16 mouse cellular contexts compared by ENCODE assay signal in the genomic region with DNA sequence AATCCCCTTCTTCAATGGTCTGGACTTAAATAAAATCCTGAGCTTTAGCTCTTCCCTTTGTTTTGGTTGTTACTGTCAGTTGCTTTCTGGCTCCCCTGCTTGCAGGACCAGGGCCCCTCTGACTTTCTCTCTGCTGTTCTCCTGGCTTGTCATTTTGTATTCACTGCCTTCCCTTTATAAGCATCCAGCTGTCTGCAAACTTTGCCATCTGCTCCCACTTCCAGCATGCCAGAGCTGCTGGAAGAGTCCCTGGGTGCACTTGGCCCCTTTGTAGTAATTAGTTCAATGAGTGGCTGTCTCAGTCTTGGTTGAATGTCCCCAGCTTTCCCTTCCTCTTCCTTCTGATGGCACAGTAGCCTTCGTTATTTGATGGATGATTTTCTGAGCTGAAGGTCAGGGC.
A peak's percentile ranks its signal among the peaks of the same experiment; 100 is the strongest.
DNase-seq lines count a peak whose midpoint lies in the region; ATAC-seq lines count a peak whose summit lies in the region.
"Had no signal": no experiment of that assay in that cellular context is flagged by ENCODE, and none has a peak within 500 bp of the region (broad histone marks: within the 10 kb centered on the region; RNA-seq: fewer than 3 reads in every experiment).

No protein-coding gene starts in this region.

- DNase-seq in adrenal gland, postnatal 14 days: peak; percentile 4
- DNase-seq in adrenal gland, postnatal 25 days: no peak
- no peak for DNase-seq in hindbrain, embryonic 14.5 days (ENCODE audit: low spot score)
- no peak for DNase-seq in hindbrain, embryonic 10.5 days (ENCODE audit: low spot score)
- DNase-seq in brain, adult 2 months (ENCODE audit: low read depth, low spot score): peak; percentile 62
- DNase-seq in layer of hippocampus, postnatal 10 days (ENCODE audit: low spot score in 2 of 2): peak; percentile 43 to 47
- no peak for DNase-seq in kidney, postnatal 14 days
- DNase-seq: adrenal gland, postnatal 10 days; gastrocnemius, adult 2 months; kidney, postnatal 10 days; lung, postnatal 10 days; thymus, postnatal 25 days had no signal

- no peaks in the 10 kb centered on the region for H3K36me3 ChIP-seq in hindbrain, embryonic 14.5 days (replicated peaks; ENCODE audit: control insufficient read depth, insufficient read depth)
- no peaks in the 10 kb centered on the region for H3K36me3 ChIP-seq in hindbrain, embryonic 10.5 days
- no peaks in the 10 kb centered on the region for H3K36me3 ChIP-seq in heart, embryonic 11.5 days (ENCODE audit: control insufficient read depth, insufficient read depth, low read length)
- H3K36me3 ChIP-seq: intestine, embryonic 15.5 days; stomach, embryonic 15.5 days had no signal

- H3K4me3 ChIP-seq in hindbrain, embryonic 14.5 days (replicated peaks; ENCODE audit: low read length): no peak overlapping the region
- H3K4me3 ChIP-seq in hindbrain, embryonic 10.5 days: no peak overlapping the region
- H3K4me3 ChIP-seq in heart, embryonic 11.5 days (ENCODE audit: low read depth, low read length): no peak overlapping the region
- H3K4me3 ChIP-seq: gastrocnemius, adult 2 months; intestine, embryonic 15.5 days; stomach, embryonic 15.5 days had no signal

- H3K4me1 ChIP-seq in hindbrain, embryonic 14.5 days (replicated peaks; ENCODE audit: control insufficient read depth, insufficient read depth, low read length): no peaks in the 10 kb centered on the region
- H3K4me1 ChIP-seq in hindbrain, embryonic 10.5 days (replicated peaks): 0 out of 2 replicates have a peak, but pooled peaks cover 3% of the 10 kb centered on the region
- no peaks in the 10 kb centered on the region for H3K4me1 ChIP-seq in heart, embryonic 11.5 days (ENCODE audit: control insufficient read depth, insufficient read depth, low read length)
- H3K4me1 ChIP-seq: intestine, embryonic 15.5 days; stomach, embryonic 15.5 days had no signal

- peak; percentile 48; the same call in 1 of the 2 replicates for ATAC-seq in hindbrain, embryonic 14.5 days (ENCODE audit: low FRiP score)
- ATAC-seq in heart, embryonic 11.5 days (replicated peaks; ENCODE audit: insufficient number of reproducible peaks, low FRiP score, low TSS enrichment): no peak
- ATAC-seq: intestine, embryonic 15.5 days had no signal

- H3K27me3 ChIP-seq in hindbrain, embryonic 14.5 days (ENCODE audit: control insufficient read depth, insufficient read depth, low read length): no peaks in the 10 kb centered on the region
- H3K27me3 ChIP-seq in hindbrain, embryonic 10.5 days (ENCODE audit: insufficient read depth, poor library complexity, severe bottlenecking): no peaks in the 10 kb centered on the region
- H3K27me3 ChIP-seq in heart, embryonic 11.5 days (ENCODE audit: control insufficient read depth, insufficient read depth, low read length): no peaks in the 10 kb centered on the region
- H3K27me3 ChIP-seq: intestine, embryonic 15.5 days; stomach, embryonic 15.5 days had no signal

- H3K27ac ChIP-seq in hindbrain, embryonic 14.5 days: no peak overlapping the region
- H3K27ac ChIP-seq in hindbrain, embryonic 10.5 days: no peak overlapping the region
- no peak overlapping the region for H3K27ac ChIP-seq in heart, embryonic 11.5 days (ENCODE audit: low read depth, low read length)
- H3K27ac ChIP-seq: gastrocnemius, adult 2 months; intestine, embryonic 15.5 days; liver, embryonic 14.5 days; stomach, embryonic 15.5 days had no signal

- H3K9ac ChIP-seq in hindbrain, embryonic 14.5 days: no peak overlapping the region
- no peak overlapping the region for H3K9ac ChIP-seq in heart, embryonic 11.5 days (ENCODE audit: low read depth, low read length)
- H3K9ac ChIP-seq: intestine, embryonic 15.5 days; liver, embryonic 14.5 days; stomach, embryonic 15.5 days had no signal

- 59% methylated on average over 1 of the region's 1 CpGs for WGBS in hindbrain, embryonic 14.5 days
- 73% methylated on average over 1 of the region's 1 CpGs for WGBS in hindbrain, embryonic 10.5 days
- 67% methylated on average over 1 of the region's 1 CpGs for WGBS in heart, embryonic 11.5 days (ENCODE audit: insufficient replicate concordance)

- H3K4me2 ChIP-seq in hindbrain, embryonic 14.5 days (replicated peaks): no peak overlapping the region
- no peak overlapping the region for H3K4me2 ChIP-seq in heart, embryonic 11.5 days
- H3K4me2 ChIP-seq: intestine, embryonic 15.5 days; stomach, embryonic 15.5 days had no signal

- H3K9me3 ChIP-seq in hindbrain, embryonic 14.5 days (ENCODE audit: control insufficient read depth, low read length): no peaks in the 10 kb centered on the region
- no peaks in the 10 kb centered on the region for H3K9me3 ChIP-seq in hindbrain, embryonic 10.5 days
- no peaks in the 10 kb centered on the region for H3K9me3 ChIP-seq in heart, embryonic 11.5 days (replicated peaks; ENCODE audit: control insufficient read depth, low read length)
- H3K9me3 ChIP-seq: intestine, embryonic 15.5 days; stomach, embryonic 15.5 days had no signal

Comparison
In these comparisons a context has a peak if more than half of its experiments do, and no peak if none do; other contexts are left out.
1. DNase-seq: peak in adrenal gland, postnatal 14 days (single experiment), brain, adult 2 months (single experiment) and layer of hippocampus, postnatal 10 days (2 of 2); none in adrenal gland, postnatal 25 days (single experiment), hindbrain, embryonic 14.5 days (single experiment), hindbrain, embryonic 10.5 days (single experiment) and kidney, postnatal 14 days (single experiment).